Mouse (Mus musculus): ENCODE results near the gene Psmd2. TPM values are rescaled to one million over a fixed set of nuclear protein-coding genes. Genes with fewer than 3 reads are reported as not detected.
A peak's percentile ranks its signal among the peaks of the same experiment; 100 is the strongest.
"Not testable (repeated sequence)": the region's sequence is repeated elsewhere in the genome, so short reads cannot be mapped to it uniquely, and the experiment has no call there.

Gene Psmd2
- polyA plus RNA-seq, 1 experiment from 2014 or later, result 359 TPM

DNA sequence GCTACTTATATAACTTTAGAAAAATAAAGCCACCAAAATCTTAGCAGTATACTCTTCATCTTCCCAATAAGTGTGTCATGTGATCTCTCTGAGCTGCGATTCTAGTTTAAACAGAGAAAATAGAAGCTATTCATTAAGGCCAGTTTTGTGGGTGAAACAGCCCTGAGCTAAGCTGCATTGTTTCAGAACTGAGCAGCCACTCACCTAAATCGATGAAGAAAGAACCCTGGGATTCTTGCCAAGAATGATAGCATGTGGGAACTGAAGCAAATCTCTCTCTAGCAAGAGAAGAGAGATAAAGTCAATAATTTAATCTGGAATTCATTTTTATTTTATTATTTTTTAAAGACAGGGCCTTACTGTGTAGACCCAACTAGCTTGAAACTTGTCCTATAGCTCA is 28.2 kb upstream of the Psmd2 start:
- H3K27ac ChIP-seq, result 0 out of 2 replicates have a peak overlapping the region, but pooled peaks have one; percentile 93
- H3K9ac ChIP-seq, result no peak overlapping the region
- no peak for ATAC-seq (replicated peaks)
- H3K4me3 ChIP-seq, result no peak overlapping the region
- no peaks in the 10 kb centered on the region for H3K9me3 ChIP-seq
- H3K36me3 ChIP-seq (replicated peaks), result no peaks in the 10 kb centered on the region; the same call in 1 of the 2 replicates
- 37% methylated on average over 2 of the region's 2 CpGs for WGBS
- 0 out of 2 replicates have a peak, but pooled peaks cover under 1% of the 10 kb centered on the region for H3K27me3 ChIP-seq (replicated peaks)
- peak overlapping the region; percentile 93; the same call in 1 of the 2 replicates for H3K4me2 ChIP-seq
- H3K4me1 ChIP-seq, result peaks cover 27% of the 10 kb centered on the region

DNA sequence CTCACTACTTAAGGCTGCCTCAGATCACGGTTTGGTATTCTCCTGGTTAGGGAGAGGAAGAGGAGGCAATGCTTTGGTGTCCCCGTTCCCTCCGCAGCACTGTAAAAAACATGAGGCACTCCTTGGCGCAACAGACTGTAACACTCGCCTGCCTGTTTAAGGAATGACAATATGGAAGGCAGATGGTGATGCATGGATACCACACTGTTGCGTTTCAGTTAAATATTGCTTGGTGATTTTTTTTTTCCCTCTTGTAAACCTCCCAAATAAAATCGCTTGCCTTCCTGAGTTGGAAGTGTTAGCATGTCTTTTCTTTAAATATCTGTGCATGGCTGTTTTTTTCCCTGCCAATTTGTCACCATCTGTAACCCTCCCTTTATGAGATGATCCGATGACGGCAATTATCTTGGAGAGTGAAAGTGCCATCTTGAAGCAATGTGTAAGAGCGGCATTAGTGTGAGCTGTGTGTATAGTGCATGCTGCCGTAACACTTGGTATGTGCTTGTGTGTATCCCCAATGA is 22.5 kb upstream of the Psmd2 start:
- WGBS, result 56% methylated on average over 11 of the region's 11 CpGs
- H3K9me3 ChIP-seq, result no peaks in the 10 kb centered on the region
- H3K4me1 ChIP-seq, result peaks cover 17% of the 10 kb centered on the region
- ATAC-seq (replicated peaks), result no peak
- peaks cover 6% of the 10 kb centered on the region; the same call in 1 of the 2 replicates for H3K27me3 ChIP-seq (replicated peaks)
- H3K4me3 ChIP-seq, result no peak overlapping the region
- H3K27ac ChIP-seq, result no peak overlapping the region
- no peak overlapping the region for H3K9ac ChIP-seq
- 0 out of 2 replicates have a peak, but pooled peaks cover 8% of the 10 kb centered on the region for H3K36me3 ChIP-seq (replicated peaks)
- peak overlapping the region; percentile 86; the same call in 1 of the 2 replicates for H3K4me2 ChIP-seq

DNA sequence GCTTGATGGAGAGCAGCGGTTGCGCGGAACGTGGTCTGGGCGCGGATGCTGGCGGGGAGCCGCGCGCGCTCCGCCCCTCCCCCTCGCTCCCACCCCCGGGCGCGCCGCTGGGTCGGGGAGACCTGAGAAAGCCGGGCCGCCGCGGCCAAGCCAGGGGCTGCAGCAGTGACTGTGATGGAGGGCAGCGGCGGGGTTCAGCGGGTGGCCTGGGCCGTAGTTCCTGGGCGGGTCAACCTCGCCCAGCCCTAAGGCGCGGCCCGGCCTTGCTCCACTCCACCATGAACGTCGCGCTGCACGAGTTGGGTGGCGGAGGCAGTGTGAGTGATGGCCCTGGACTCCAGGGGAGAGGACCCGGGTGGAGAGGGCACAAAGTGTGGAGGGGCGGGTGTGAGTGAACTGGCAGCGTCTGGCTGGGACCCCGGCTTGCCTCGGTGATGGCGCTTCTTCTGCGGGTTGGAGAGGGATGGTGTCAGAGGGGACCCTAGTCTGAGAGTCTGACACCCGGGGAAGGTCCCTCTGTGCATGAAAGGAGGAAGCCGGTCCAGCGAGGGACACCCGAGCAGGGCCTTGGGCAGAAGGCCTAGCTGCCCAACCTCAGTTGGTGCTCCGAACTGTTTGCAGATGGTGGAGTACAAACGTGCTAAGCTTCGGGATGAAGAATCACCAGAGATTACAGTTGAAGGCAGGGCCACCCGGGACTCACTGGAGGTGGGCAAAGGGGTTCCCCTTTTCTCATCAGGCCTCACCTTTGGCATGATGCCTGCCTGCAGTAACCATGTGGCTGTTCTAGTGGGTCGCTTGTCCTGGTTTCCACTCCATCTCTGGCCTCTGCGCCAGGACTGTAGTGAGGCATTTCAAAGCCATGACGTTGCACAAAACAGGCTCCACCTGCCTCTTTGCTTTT is 21.5 kb upstream of the Psmd2 start, which contains the start of gene Ece2:
Ece2 (plus strand) TSS at position 98 of the 904 bp plus-strand sequence.
- ATAC-seq (replicated peaks), result peak; percentile 78
- 6% methylated on average over 53 of the region's 54 CpGs for WGBS
- Histone ChIP-seq H3K27ac (peak within 1 kb of the TSS; percentile 69), H3K4me3 (peak within 1 kb of the TSS; percentile 80), H3K36me3 (replicated peaks) (0 out of 2 replicates have a peak, but pooled peaks cover 8% of the 10 kb centered on the region), H3K4me2 (peak within 1 kb of the TSS; percentile 86), H3K9ac (peak within 1 kb of the TSS; percentile 84), H3K4me1 (peaks cover 17% of the 10 kb centered on the region), H3K9me3 (no peaks in the 10 kb centered on the region), H3K27me3 (replicated peaks) (peaks cover 6% of the 10 kb centered on the region; the same call in 1 of the 2 replicates)

DNA sequence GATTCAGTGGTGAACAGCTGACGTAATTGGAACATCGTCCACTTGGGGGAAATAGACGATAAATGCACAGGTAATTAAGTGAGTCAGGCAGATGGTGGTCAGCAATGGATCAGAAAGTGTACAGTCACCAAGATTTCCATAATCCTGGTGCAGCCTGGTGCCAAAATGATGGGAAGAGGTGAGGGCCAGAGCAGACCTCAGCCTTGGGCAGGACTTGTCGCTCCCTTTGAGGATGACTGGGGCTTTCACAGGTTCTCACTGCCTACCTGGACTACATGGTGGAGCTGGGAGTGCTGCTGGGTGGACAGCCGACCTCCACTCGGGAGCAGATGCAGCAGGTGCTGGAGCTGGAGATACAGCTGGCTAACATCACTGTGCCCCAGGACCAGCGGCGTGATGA is 14.0 kb upstream of the Psmd2 start:
- H3K27ac ChIP-seq, result no peak overlapping the region
- H3K4me1 ChIP-seq, result no peaks in the 10 kb centered on the region
- H3K9me3 ChIP-seq, result no peaks in the 10 kb centered on the region
- no peak overlapping the region for H3K9ac ChIP-seq
- H3K4me3 ChIP-seq, result no peak overlapping the region
- ATAC-seq (replicated peaks), result no peak
- no peak overlapping the region for H3K4me2 ChIP-seq
- H3K27me3 ChIP-seq (replicated peaks), result no peaks in the 10 kb centered on the region
- WGBS, result 83% methylated on average over 8 of the region's 8 CpGs
- 0 out of 2 replicates have a peak, but pooled peaks cover 6% of the 10 kb centered on the region for H3K36me3 ChIP-seq (replicated peaks)

DNA sequence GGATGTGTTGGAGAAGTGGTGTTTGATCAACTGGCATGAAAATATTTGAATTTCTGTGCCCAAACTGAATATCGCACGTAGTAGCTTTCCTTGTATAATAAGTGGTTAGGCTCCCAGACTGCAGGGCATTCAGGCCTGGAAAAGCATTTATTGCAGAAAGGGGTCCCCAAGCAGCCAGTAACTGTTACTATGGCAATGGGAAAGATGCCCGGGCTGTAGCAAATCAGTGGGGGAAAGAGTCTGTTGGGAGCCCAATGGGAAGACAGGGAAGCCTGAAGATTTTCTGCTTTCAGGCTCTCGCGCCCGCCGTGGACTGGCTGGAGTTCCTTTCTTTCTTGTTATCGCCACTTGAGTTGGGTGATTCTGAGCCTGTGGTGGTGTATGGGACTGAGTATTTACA is 13.1 kb upstream of the Psmd2 start:
- WGBS, result 64% methylated on average over 8 of the region's 8 CpGs
- Histone ChIP-seq H3K9ac (no peak overlapping the region), H3K36me3 (replicated peaks) (no peaks in the 10 kb centered on the region), H3K27me3 (replicated peaks) (no peaks in the 10 kb centered on the region), H3K4me2 (no peak overlapping the region), H3K4me3 (no peak overlapping the region), H3K27ac (peak overlapping the region; percentile 42), H3K9me3 (no peaks in the 10 kb centered on the region), H3K4me1 (no peaks in the 10 kb centered on the region)
- peak; percentile 52 for ATAC-seq (replicated peaks)

DNA sequence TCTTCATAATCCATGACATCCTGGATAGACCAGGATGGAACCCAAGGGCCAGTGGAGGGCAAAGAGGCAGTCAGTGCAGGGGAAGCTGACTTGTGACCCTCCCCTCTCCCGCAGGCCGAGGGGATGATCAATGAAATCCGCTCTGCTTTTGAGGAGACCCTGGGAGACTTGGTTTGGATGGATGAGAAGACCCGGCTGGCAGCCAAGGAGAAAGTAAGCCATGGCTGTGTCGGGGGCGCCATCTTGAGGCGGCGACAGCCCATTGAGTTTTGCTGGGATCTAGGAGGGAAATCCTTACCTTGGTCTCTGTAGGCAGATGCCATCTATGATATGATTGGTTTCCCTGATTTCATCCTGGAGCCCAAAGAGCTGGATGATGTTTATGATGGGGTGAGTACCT is 9.3 kb upstream of the Psmd2 start:
- no peak overlapping the region for H3K9ac ChIP-seq
- no peaks in the 10 kb centered on the region for H3K4me1 ChIP-seq
- H3K9me3 ChIP-seq, result no peaks in the 10 kb centered on the region
- no peaks in the 10 kb centered on the region for H3K36me3 ChIP-seq (replicated peaks)
- H3K4me3 ChIP-seq, result no peak overlapping the region
- no peak overlapping the region for H3K4me2 ChIP-seq
- no peak overlapping the region for H3K27ac ChIP-seq
- peak; percentile 58 for ATAC-seq (replicated peaks)
- no peaks in the 10 kb centered on the region for H3K27me3 ChIP-seq (replicated peaks)
- WGBS, result 2% methylated on average over 8 of the region's 8 CpGs

DNA sequence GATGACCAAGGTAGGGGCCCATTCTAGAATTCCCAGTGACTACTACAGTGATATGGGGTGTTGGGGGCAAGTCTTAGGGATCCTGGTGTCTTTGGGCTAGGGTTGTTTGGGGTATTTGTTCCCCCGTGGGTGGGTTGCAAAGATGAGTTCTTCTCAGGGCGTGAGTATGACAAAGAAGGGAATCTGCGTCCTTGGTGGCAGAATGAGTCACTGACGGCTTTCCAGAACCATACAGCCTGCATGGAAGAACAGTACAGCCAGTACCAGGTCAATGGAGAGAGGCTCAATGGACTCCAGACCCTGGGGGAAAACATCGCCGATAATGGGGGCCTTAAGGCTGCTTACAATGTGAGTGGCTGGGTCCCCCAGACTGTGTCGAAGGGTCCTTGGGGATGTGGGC is 7.5 kb upstream of the Psmd2 start:
- WGBS, result 89% methylated on average over 7 of the region's 7 CpGs
- H3K4me2 ChIP-seq, result no peak overlapping the region
- no peaks in the 10 kb centered on the region for H3K27me3 ChIP-seq (replicated peaks)
- no peaks in the 10 kb centered on the region for H3K9me3 ChIP-seq
- no peaks in the 10 kb centered on the region for H3K36me3 ChIP-seq (replicated peaks)
- no peaks in the 10 kb centered on the region for H3K4me1 ChIP-seq
- no peak for ATAC-seq (replicated peaks)
- no peak overlapping the region for H3K27ac ChIP-seq
- H3K9ac ChIP-seq, result no peak overlapping the region
- no peak overlapping the region for H3K4me3 ChIP-seq

DNA sequence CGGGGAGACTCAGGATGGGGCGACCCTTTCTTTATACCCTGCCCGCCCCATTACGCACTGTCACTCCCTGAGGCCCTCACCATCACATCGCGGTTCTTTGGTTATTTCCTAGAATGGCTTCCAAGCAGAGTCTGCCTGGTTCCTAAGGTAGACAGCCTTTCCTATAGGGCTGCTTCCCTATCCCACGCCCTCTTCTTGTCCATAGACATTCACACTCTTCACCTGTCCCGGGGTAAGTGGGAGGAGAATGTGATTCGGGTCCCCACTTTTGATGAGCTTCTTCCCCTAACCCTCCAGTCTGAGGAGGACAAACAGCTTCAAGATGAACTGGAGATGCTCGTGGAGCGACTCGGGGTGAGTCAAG is 477 bp downstream of the Psmd2 start:
- peak overlapping the region; percentile 80 for H3K9ac ChIP-seq
- 11% methylated on average over 12 of the region's 12 CpGs for WGBS
- H3K9me3 ChIP-seq, result no peaks in the 10 kb centered on the region
- peak overlapping the region; percentile 72 for H3K27ac ChIP-seq
- peak overlapping the region; percentile 90 for H3K4me3 ChIP-seq
- H3K27me3 ChIP-seq (replicated peaks), result no peaks in the 10 kb centered on the region
- H3K4me2 ChIP-seq, result peak overlapping the region; percentile 93
- H3K4me1 ChIP-seq, result peaks cover 23% of the 10 kb centered on the region
- ATAC-seq (replicated peaks), result no peak
- H3K36me3 ChIP-seq (replicated peaks), result peaks cover 24% of the 10 kb centered on the region

DNA sequence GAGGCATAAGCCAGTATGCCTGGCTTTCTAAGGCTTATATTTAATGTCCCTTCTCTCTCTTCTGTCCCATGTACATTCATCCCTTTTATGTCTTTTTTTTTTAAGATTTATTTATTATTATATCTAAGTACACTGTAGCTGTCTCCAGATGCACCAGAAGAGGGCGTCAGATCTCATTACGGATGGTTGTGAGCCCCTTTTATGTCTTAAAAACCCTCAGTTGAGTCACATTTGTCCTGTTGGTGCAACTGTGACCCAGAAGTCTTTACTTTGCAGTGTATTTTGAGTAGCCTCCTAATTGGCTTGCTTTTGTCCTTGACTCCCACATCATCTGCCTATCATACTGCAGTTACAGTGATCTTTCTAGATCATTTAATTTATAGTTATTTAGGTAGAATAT is 1.9 kb downstream of the Psmd2 start:
- H3K27ac ChIP-seq, result no peak overlapping the region
- peak overlapping the region; percentile 3; the same call in 1 of the 2 replicates for H3K4me3 ChIP-seq

DNA sequence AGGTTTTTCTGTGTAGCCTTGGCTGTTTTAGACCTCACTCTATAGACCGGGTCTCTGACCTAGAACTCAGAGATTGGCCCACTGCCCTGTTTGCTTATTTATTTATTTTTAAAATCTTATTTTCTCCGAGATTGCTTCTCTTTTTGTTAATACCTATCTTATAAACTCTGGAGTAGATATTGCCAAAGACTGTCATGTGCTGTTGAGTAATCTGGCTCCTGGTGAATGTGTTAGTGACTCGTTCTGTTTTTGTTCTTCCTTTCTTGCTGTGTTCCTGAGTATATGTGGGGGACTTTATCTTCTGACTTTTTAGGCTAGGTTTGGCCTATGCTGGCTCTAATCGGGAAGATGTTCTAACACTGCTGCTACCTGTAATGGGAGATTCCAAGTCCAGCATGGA is 6.2 kb downstream of the Psmd2 start:
- H3K9me3 ChIP-seq, result no peaks in the 10 kb centered on the region
- no peaks in the 10 kb centered on the region for H3K27me3 ChIP-seq (replicated peaks)
- no peak overlapping the region for H3K9ac ChIP-seq
- H3K27ac ChIP-seq, result no peak overlapping the region
- H3K4me1 ChIP-seq, result peaks cover 11% of the 10 kb centered on the region
- 94% methylated on average over 4 of the region's 4 CpGs for WGBS
- H3K4me3 ChIP-seq, result no peak overlapping the region
- no peak overlapping the region for H3K4me2 ChIP-seq
- H3K36me3 ChIP-seq (replicated peaks), result peaks cover 79% of the 10 kb centered on the region
- ATAC-seq (replicated peaks), result no peak

More for the DNA sequence above, 1.9 kb downstream of the Psmd2 start:
- WGBS, result 51% methylated on average over 2 of the region's 2 CpGs
- H3K4me1 ChIP-seq, result peaks cover 23% of the 10 kb centered on the region
- no peaks in the 10 kb centered on the region for H3K9me3 ChIP-seq
- ATAC-seq (replicated peaks), result no peak
- peak overlapping the region; percentile 93; the same call in 1 of the 2 replicates for H3K4me2 ChIP-seq
- no peak overlapping the region; the same call in 1 of the 2 replicates for H3K9ac ChIP-seq
- H3K36me3 ChIP-seq (replicated peaks), result peaks cover 38% of the 10 kb centered on the region
- H3K27me3 ChIP-seq (replicated peaks), result no peaks in the 10 kb centered on the region

DNA sequence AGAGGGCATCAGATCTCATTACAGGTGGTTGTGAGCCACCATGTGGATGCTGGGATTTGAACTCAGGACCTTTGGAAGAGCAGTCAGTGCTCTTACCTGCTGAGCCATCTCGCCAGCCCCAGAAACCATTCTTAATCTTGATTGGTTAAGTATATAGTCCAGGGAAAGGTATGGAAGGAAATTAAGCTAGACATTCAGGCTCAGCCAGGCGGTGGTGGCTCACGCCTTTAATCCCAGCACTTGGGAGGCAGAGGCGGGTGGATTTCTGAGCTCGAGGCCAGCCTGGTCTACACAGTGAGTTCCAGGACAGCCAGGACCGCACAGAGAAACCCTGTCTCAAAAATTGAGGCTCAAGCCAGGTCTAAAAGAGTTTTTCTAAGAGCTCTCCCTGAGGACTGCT is 16.6 kb downstream of the Psmd2 start, which contains the start of gene Eif4g1:
Eif4g1 (plus strand) TSS at position 301 of the 400 bp plus-strand sequence.
- H3K9ac ChIP-seq; H3K27me3 ChIP-seq (replicated peaks); H3K4me1 ChIP-seq; H3K27ac ChIP-seq; H3K9me3 ChIP-seq; H3K4me3 ChIP-seq; H3K4me2 ChIP-seq; ATAC-seq (replicated peaks); H3K36me3 ChIP-seq (replicated peaks): not testable (repeated sequence)
- 97% methylated on average over 3 of the region's 6 CpGs for WGBS

DNA sequence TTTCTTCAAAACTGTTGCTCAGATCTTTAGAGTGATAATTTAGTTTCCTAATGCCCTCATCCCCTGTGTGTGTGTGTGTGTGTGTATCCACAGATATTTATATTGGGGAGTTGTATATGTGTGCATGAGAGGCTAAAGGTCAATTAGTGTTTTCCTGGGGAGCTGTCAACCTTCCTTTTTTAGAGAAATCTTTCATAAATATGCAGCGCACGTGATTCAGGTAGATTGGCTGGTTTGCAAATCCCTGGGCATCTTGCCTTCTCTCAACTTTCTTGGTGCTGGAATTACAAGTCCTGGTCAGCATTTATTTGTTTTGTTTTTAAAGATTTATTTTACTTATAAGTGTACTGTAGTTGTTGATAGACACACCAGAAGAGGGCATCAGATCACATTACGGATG is 18.8 kb downstream of the Psmd2 start:
- no peak for ATAC-seq (replicated peaks)
- Histone ChIP-seq H3K27me3 (replicated peaks) (no peaks in the 10 kb centered on the region), H3K36me3 (replicated peaks) (no peaks in the 10 kb centered on the region), H3K9ac (no peak overlapping the region), H3K4me3 (no peak overlapping the region), H3K9me3 (no peaks in the 10 kb centered on the region), H3K4me1 (peaks cover 22% of the 10 kb centered on the region), H3K27ac (no peak overlapping the region), H3K4me2 (no peak overlapping the region)
- 90% methylated on average over 3 of the region's 3 CpGs for WGBS
